Mouse (Mus musculus) forebrain, embryonic 10.5 days (tissue): ENCODE data around the gene Gm43302. TPM values are rescaled to one million over a fixed set of nuclear protein-coding genes. Genes with fewer than 3 reads are reported as not detected.
"Not testable (repeated sequence)": the region's sequence is repeated elsewhere in the genome, so short reads cannot be mapped to it uniquely, and the experiment has no call there.

ENCODE experiments used
- DNase-seq: peaks from one replicate; pipeline ENCODE4 v3.0.0-alpha.2; 2017; ENCODE audit warnings: low spot score; ENCODE audit errors: extremely low spot score
- H3K27ac ChIP-seq: fragments of 300-500 bp; sonication (generic); 2 replicates; pipeline ENCODE4 v1.5.1; 2016; ENCODE audit warnings: mild to moderate bottlenecking
- H3K27me3 ChIP-seq: fragments of 300-500 bp; sonication (generic); 2 replicates; pipeline ENCODE4 v1.6.1; 2016; ENCODE audit warnings: mild to moderate bottlenecking; ENCODE audit not compliant: poor library complexity, severe bottlenecking
- H3K36me3 ChIP-seq: fragments of 300-500 bp; sonication (generic); replicated peaks from 2 replicates; pipeline ENCODE4 v1.6.1; 2016; ENCODE audit warnings: mild to moderate bottlenecking, moderate library complexity
- H3K4me1 ChIP-seq: fragments of 300-500 bp; sonication (generic); 2 replicates; pipeline ENCODE4 v1.6.1; 2016
- H3K4me3 ChIP-seq: fragments of 300-500 bp; sonication (generic); 2 replicates; pipeline ENCODE4 v1.5.1; 2016; ENCODE audit warnings: mild to moderate bottlenecking, moderate library complexity
- H3K9me3 ChIP-seq: fragments of 300-500 bp; sonication (generic); 2 replicates; pipeline ENCODE4 v1.6.1; 2016; ENCODE audit warnings: mild to moderate bottlenecking, moderate library complexity
- WGBS: fragments of 180-500 bp; shearing (Covaris S2); methylation state at CpG from one replicate; pipeline ENCODE4 v1.1.7; 2016; 5-methylcytosine and 5-hydroxymethylcytosine counted together
- polyA plus RNA-seq: library from polyadenylated mRNA; unstranded; fragments of >200 nt; fragmentation: Nextera tagmentation; extraction: Ambion mirVana; gene quantifications from 2 replicates; pipeline ENCODE4 v1.2.1, GENCODE M21; 2016

Gene Gm43302
- polyA plus RNA-seq, 1 experiment from 2014 or later = not detected

GRCm38 (mm10) chr5:105260673-105261072 is 32.8 kb downstream of the Gm43302 start:
- 67% methylated on average over 1 of the region's 3 CpGs for WGBS

GRCm38 (mm10) chr5:105252491-105252890 is 41.0 kb downstream of the Gm43302 start:
- peaks cover 6% of the 10 kb centered on the region for H3K4me1 ChIP-seq
- H3K9me3 ChIP-seq = no peaks in the 10 kb centered on the region
- H3K27ac ChIP-seq = no peak overlapping the region
- no peaks in the 10 kb centered on the region for H3K27me3 ChIP-seq
- DNase-seq = no peak
- H3K4me3 ChIP-seq = no peak overlapping the region
- H3K36me3 ChIP-seq = no peaks in the 10 kb centered on the region

More at GRCm38 (mm10) chr5:105260673-105261072, 32.8 kb downstream of the Gm43302 start:
- H3K36me3 ChIP-seq, H3K4me3 ChIP-seq, H3K4me1 ChIP-seq, H3K27ac ChIP-seq, H3K9me3 ChIP-seq, DNase-seq, H3K27me3 ChIP-seq: not testable (repeated sequence)

- not testable (repeated sequence) for H3K27me3 ChIP-seq, H3K4me1 ChIP-seq, H3K9me3 ChIP-seq, H3K27ac ChIP-seq, H3K36me3 ChIP-seq, DNase-seq, H3K4me3 ChIP-seq
- WGBS = 88% methylated on average over 3 of the region's 3 CpGs
Measured at GRCm38 (mm10) chr5:105244741-105245140, 48.8 kb downstream of the Gm43302 start.

DNA sequence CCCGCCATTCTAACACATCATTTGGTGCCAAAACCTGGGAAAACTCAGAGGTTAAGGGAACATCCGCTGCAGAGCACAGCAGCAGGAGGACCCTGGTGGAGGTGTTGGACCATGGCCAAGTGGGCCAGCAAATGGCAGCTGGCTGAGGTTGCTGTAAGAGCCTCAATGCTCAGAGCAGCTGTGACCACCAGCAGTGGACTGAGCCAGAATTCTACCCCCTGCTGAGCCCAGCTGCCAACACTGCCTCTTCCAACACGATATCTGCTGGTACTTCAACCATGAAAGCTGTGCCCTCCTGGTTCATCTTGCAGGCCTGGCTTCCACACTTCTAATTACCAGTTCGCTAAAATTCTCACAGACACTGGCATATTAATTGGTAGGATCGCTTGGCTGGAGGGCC is 52.5 kb downstream of the Gm43302 start:
- not testable (repeated sequence) for H3K36me3 ChIP-seq, H3K4me3 ChIP-seq, H3K27me3 ChIP-seq, H3K9me3 ChIP-seq, H3K4me1 ChIP-seq, DNase-seq, H3K27ac ChIP-seq
- WGBS = 89% methylated on average over 5 of the region's 5 CpGs

- H3K36me3 ChIP-seq, DNase-seq, H3K4me3 ChIP-seq, H3K4me1 ChIP-seq, H3K9me3 ChIP-seq, H3K27ac ChIP-seq, H3K27me3 ChIP-seq: not testable (repeated sequence)
Measured at GRCm38 (mm10) chr5:105239483-105240047, 53.9 kb downstream of the Gm43302 start, which contains the start of gene Gbp10. Gene Gbp10 (minus strand): TSS chr5:105239533.

GRCm38 (mm10) chr5:105238402-105238801 is 55.1 kb downstream of the Gm43302 start:
- not testable (repeated sequence) for H3K4me3 ChIP-seq, H3K27ac ChIP-seq, H3K27me3 ChIP-seq, H3K36me3 ChIP-seq, H3K4me1 ChIP-seq, DNase-seq, H3K9me3 ChIP-seq
- WGBS = 91% methylated on average over 1 of the region's 1 CpGs

DNA sequence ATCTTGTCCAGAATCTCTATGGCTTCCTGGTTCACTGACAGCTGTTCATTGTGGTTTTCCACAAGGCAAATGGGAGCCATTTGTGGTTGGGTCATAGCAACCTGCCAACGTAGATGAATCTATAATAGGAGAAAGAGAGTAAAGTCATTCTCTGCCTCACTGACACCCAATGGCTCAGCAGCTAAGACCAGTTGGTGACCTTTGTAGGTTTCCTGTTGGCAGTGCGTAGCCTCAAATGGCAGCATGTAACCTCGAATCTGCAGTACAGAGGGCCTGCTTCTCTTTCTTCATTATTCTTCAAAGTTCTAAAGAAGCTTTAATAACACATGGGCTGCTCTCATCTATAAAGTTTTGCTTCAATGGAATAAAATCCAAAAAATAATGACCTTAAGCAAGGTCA is 57.5 kb downstream of the Gm43302 start:
- H3K4me3 ChIP-seq, H3K27me3 ChIP-seq, DNase-seq, H3K9me3 ChIP-seq, H3K4me1 ChIP-seq, H3K36me3 ChIP-seq, H3K27ac ChIP-seq: not testable (repeated sequence)
- 88% methylated on average over 3 of the region's 3 CpGs for WGBS

DNA sequence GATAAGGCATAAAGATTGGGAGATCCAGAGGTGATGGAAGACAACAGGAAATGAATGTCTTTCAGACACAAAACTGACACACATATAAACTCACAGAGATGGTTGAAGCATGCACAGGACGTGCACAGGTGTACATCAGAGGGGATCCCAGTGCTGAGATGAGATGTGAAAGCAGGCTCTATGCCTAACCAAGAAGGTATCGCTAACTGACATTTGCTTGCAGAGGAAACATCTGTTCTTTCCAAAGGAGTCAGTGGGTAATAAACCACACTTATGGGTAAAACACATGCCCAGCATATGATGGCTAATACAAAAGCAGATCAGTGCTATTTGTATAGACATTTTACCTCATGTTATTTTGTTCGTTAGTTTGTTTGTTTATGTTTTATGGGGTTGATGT is 84.5 kb downstream of the Gm43302 start:
- not testable (repeated sequence) for H3K9me3 ChIP-seq, H3K27me3 ChIP-seq, H3K27ac ChIP-seq, H3K4me1 ChIP-seq, H3K4me3 ChIP-seq, H3K36me3 ChIP-seq, DNase-seq
- WGBS = 90% methylated on average over 1 of the region's 3 CpGs

GRCm38 (mm10) chr5:105200791-105201355 is 92.6 kb downstream of the Gm43302 start:
- H3K36me3 ChIP-seq, DNase-seq, H3K27me3 ChIP-seq, H3K4me3 ChIP-seq, H3K4me1 ChIP-seq, H3K9me3 ChIP-seq, H3K27ac ChIP-seq: not testable (repeated sequence)
- WGBS = 94% methylated on average over 4 of the region's 4 CpGs

GRCm38 (mm10) chr5:105199149-105199548 is 94.3 kb downstream of the Gm43302 start:
- WGBS = 94% methylated on average over 1 of the region's 1 CpGs

DNA sequence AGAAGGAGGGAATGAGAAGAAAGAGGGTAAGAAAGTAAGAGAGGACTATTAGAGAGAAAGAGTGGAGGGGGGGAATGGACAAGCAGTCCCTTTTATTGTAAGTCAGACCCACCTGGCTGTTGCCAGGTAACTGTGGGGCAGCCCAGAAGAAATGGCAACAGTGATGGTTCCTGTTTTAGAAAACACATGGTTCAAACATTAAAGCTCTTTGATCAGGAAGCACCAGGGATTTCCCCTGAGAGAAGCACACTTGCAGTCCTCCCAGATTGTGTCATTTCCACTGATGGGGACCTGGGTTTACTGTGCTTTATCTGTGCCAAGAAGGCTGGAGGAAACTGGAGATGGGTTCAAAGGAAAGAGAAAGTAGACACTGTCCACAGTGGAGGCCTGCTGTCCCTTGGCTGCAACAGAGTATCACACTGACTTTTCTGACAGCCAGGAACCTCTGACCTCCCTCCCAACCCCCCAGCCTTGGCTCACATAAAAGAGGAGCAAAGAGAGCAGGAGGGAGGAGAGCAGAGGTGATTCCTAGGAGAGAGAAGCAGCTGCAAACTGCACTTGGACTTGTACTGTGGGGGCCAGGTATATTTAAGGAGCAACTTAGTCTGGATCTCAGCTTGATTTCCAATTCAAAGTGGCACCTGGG is 95.5 kb downstream of the Gm43302 start:
- H3K4me3 ChIP-seq, H3K27me3 ChIP-seq, H3K36me3 ChIP-seq, DNase-seq, H3K9me3 ChIP-seq, H3K27ac ChIP-seq, H3K4me1 ChIP-seq: not testable (repeated sequence)

More at GRCm38 (mm10) chr5:105199149-105199548, 94.3 kb downstream of the Gm43302 start:
- not testable (repeated sequence) for H3K27me3 ChIP-seq, H3K36me3 ChIP-seq, DNase-seq, H3K9me3 ChIP-seq, H3K4me1 ChIP-seq, H3K27ac ChIP-seq, H3K4me3 ChIP-seq

DNA sequence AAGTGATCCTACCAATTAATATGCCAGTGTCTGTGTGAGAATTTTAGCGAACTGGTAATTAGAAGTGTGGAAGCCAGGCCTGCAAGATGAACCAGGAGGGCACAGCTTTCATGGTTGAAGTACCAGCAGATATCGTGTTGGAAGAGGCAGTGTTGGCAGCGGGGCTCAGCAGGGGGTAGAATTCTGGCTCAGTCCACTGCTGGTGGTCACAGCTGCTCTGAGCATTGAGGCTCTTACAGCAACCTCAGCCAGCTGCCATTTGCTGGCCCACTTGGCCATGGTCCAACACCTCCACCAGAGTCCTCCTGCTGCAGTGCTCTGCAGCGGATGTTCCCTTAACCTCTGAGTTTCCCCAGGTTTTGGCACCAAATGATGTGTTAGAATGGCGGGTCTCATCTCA is 97.2 kb downstream of the Gm43302 start:
- not testable (repeated sequence) for H3K9me3 ChIP-seq, DNase-seq, H3K4me1 ChIP-seq, H3K27ac ChIP-seq, H3K27me3 ChIP-seq, H3K4me3 ChIP-seq, H3K36me3 ChIP-seq
- 88% methylated on average over 5 of the region's 5 CpGs for whole genome bisulfite sequencing

GRCm38 (mm10) chr5:105192536-105192935 is 101.0 kb downstream of the Gm43302 start:
- H3K9me3 ChIP-seq = not testable (repeated sequence)

More at GRCm38 (mm10) chr5:105192536-105192935, 101.0 kb downstream of the Gm43302 start:
- not testable (repeated sequence) for H3K27me3 ChIP-seq, H3K36me3 ChIP-seq, H3K27ac ChIP-seq, DNase-seq, H3K4me1 ChIP-seq, H3K4me3 ChIP-seq
- WGBS = 81% methylated on average over 2 of the region's 2 CpGs
